Mouse (Mus musculus): ENCODE data around the gene Midn.
"Not testable (repeated sequence)": the region's sequence is repeated elsewhere in the genome, so short reads cannot be mapped to it uniquely, and the experiment has no call there.

The Midn gene

GRCm38 (mm10) chr10:80159021-80159560 is 11.0 kb downstream of the Midn start:
- DNase-seq, result peak; percentile 69

GRCm38 (mm10) chr10:80159561-80160454 is 11.7 kb downstream of the Midn start:
- peak; percentile 100 for DNase-seq

- DNase-seq, result peak; percentile 58
Measured at GRCm38 (mm10) chr10:80160455-80161371, 12.6 kb downstream of the Midn start.

- no peak for DNase-seq
Measured at GRCm38 (mm10) chr10:80161522-80162242, 13.6 kb downstream of the Midn start.

- no peak for DNase-seq
Measured at GRCm38 (mm10) chr10:80162243-80162608, 14.2 kb downstream of the Midn start.

GRCm38 (mm10) chr10:80162716-80163299 is 14.7 kb downstream of the Midn start:
- DNase-seq, result no peak

GRCm38 (mm10) chr10:80163721-80164120 is 15.6 kb downstream of the Midn start:
- no peak for DNase-seq

GRCm38 (mm10) chr10:80164161-80164997 is 16.3 kb downstream of the Midn start:
- DNase-seq, result no peak

- peak; percentile 92 for DNase-seq
Measured at GRCm38 (mm10) chr10:80164998-80165344, 16.9 kb downstream of the Midn start.

- DNase-seq, result peak; percentile 14
Measured at GRCm38 (mm10) chr10:80165392-80166128, 17.5 kb downstream of the Midn start, which contains the start of gene Cirbp. Gene Cirbp (plus strand): TSS chr10:80165985.

GRCm38 (mm10) chr10:80166136-80166535 is 18.1 kb downstream of the Midn start:
- not testable (repeated sequence) for DNase-seq

- peak; percentile 99 for DNase-seq
Measured at GRCm38 (mm10) chr10:80167460-80168037, 19.5 kb downstream of the Midn start.

GRCm38 (mm10) chr10:80168038-80168661 is 20.1 kb downstream of the Midn start:
- DNase-seq, result peak; percentile 86

- DNase-seq, result no peak
Measured at GRCm38 (mm10) chr10:80169070-80169469, 21.0 kb downstream of the Midn start.

GRCm38 (mm10) chr10:80169651-80170050 is 21.6 kb downstream of the Midn start:
- no peak for DNase-seq

- DNase-seq, result no peak
Measured at GRCm38 (mm10) chr10:80170052-80170451, 22.0 kb downstream of the Midn start.

GRCm38 (mm10) chr10:80170601-80171021 is 22.5 kb downstream of the Midn start:
- DNase-seq, result no peak

- no peak for DNase-seq
Measured at GRCm38 (mm10) chr10:80171252-80171651, 23.2 kb downstream of the Midn start.

- no peak for DNase-seq
Measured at GRCm38 (mm10) chr10:80171760-80172526, 23.9 kb downstream of the Midn start.
